Mouse (Mus musculus): ENCODE results near the gene Ankrd13b. TPM values are rescaled to one million over a fixed set of nuclear protein-coding genes. Genes with fewer than 3 reads are reported as not detected.

Gene Ankrd13b
- polyA plus RNA-seq, 1 experiment from 2014 or later, result 7.1 TPM

DNA sequence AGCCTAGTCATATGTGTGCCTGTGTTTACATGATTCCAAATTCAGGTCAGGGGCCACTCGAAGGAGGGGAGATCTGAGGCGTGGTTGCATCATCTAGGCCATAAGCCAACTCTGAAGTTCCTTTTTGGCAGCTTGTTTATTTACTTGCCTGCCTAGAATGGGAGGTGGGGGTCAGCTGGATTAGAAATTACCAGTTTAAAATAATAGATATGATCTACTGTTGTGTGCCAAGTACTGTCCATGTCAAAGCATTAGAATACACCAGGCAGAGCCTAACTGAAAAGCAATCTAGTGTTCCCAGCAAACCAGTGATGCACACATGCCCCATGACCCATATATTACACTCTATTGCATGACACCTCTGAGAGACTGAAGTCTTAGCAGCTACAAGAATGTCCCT lies 44.5 kb downstream of the Ankrd13b start:
- Histone ChIP-seq H3K27ac (0 out of 2 replicates have a peak overlapping the region, but pooled peaks have one; percentile 13), H3K27me3 (no peaks in the 10 kb centered on the region), H3K4me1 (peaks cover 31% of the 10 kb centered on the region), H3K4me3 (no peak overlapping the region), H3K36me3 (peaks cover 8% of the 10 kb centered on the region; the same call in 1 of the 2 replicates), H3K9ac (no peak overlapping the region), H3K4me2 (no peak overlapping the region), H3K9me3 (no peaks in the 10 kb centered on the region)
- peak; percentile 89 for ATAC-seq (ENCODE audit: borderline replicate concordance, extremely low read depth, low FRiP score, low TSS enrichment)
- WGBS, result 27% methylated on average over 2 of the region's 2 CpGs

DNA sequence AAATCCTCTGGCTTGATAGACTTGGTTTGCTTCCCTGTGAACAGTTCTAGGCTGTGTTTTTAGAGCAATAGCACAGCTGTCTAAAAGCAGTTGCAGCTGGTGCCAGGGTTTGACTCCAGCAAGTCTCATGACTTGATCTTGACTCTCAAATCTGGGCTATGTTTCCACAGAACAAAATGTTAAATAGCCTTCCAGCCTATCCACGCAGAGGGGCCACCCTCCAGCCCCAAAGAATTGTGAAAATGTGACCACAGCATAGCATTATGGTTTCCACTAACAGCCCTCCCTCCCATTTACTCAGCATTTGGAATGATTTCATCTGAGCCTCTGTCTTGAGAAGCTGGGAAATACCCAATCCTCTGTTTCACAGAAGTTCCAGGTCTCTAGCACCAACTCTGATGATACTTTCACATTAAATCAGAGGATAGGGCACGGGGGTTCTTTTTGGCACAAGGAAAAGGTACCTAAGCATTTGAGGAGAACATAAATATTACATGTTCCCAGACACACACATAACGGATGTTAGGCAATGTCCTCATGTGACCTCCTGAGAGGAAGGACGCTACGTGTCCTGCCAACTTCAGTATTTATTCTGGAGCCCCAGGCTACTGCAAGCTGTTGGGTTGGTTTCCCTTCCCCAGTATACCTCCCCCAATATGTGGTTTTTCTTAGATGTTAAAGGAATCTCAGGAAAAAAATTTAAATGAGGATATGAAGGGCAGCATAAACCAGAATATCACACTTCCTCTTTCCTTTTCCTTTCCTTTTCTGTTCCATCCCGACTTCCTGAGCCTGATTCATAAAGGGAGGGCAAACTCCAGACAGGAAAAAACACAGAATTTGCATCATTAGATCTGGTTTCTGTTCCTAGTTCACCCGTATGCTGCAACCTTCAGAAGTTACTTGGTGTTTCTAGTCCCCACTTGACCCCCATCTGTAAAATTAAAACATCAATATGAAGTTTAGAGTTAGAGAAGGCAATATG lies 47.0 kb downstream of the Ankrd13b start:
- H3K9me3 ChIP-seq, result no peaks in the 10 kb centered on the region
- no peaks in the 10 kb centered on the region for H3K27me3 ChIP-seq
- WGBS, result 45% methylated on average over 7 of the region's 7 CpGs
- H3K4me1 ChIP-seq, result peaks cover 31% of the 10 kb centered on the region
- peak; percentile 62 for ATAC-seq (ENCODE audit: borderline replicate concordance, extremely low read depth, low FRiP score, low TSS enrichment)
- H3K27ac ChIP-seq, result peak overlapping the region; percentile 82
- H3K4me3 ChIP-seq, result no peak overlapping the region
- 0 out of 2 replicates have a peak overlapping the region, but pooled peaks have one; percentile 9 for H3K4me2 ChIP-seq
- H3K36me3 ChIP-seq, result no peaks in the 10 kb centered on the region
- no peak overlapping the region for H3K9ac ChIP-seq

DNA sequence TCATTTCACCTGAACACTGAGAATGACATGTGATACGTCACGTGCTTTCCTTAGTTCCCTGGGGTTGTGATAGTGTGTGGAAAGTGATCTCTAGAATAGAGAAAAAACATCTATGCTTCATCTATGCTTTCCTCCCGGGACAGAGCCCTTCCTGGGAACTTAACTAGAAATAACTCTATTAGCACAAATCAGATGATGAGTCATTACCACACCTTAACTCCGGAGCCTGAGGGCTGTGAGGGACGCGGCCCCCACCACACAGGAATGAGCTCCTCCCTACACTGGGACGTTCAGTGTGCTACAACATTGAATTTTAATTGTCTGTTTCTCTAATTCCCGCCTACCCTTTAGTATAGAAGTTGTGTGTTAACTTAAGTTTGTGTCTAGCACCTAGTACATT lies 48.5 kb downstream of the Ankrd13b start:
- no peak overlapping the region for H3K27ac ChIP-seq
- no peaks in the 10 kb centered on the region for H3K36me3 ChIP-seq
- no peaks in the 10 kb centered on the region for H3K27me3 ChIP-seq
- ATAC-seq (ENCODE audit: borderline replicate concordance, extremely low read depth, low FRiP score, low TSS enrichment), result no peak
- no peak overlapping the region for H3K4me3 ChIP-seq
- no peaks in the 10 kb centered on the region for H3K9me3 ChIP-seq
- no peak overlapping the region for H3K4me2 ChIP-seq
- H3K9ac ChIP-seq, result no peak overlapping the region
- 83% methylated on average over 8 of the region's 8 CpGs for WGBS
- peaks cover 28% of the 10 kb centered on the region for H3K4me1 ChIP-seq

DNA sequence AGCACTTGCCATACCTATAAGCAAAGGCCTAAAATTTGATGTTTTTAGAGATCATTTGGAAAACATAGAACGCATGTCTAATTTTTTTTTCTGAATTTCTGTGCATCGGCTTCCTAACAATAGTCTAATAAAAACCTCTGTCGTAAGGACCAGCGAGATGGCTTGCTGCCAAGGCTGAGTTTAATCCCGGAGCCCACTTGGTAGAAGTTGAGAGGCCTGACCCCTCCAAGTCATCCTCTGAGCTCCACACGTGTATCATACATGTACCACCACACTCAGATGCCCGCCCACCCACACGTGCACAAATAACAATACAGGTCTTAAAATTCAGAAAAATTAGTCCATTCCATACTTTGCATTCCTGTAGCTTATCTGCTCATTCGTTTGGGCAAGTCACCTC lies 49.4 kb downstream of the Ankrd13b start:
- Histone ChIP-seq H3K27me3 (no peaks in the 10 kb centered on the region), H3K9me3 (no peaks in the 10 kb centered on the region), H3K36me3 (no peaks in the 10 kb centered on the region), H3K9ac (no peak overlapping the region), H3K27ac (no peak overlapping the region), H3K4me3 (no peak overlapping the region), H3K4me2 (no peak overlapping the region), H3K4me1 (peaks cover 28% of the 10 kb centered on the region)
- no peak for ATAC-seq (ENCODE audit: borderline replicate concordance, extremely low read depth, low FRiP score, low TSS enrichment)
- WGBS, result 74% methylated on average over 9 of the region's 9 CpGs

DNA sequence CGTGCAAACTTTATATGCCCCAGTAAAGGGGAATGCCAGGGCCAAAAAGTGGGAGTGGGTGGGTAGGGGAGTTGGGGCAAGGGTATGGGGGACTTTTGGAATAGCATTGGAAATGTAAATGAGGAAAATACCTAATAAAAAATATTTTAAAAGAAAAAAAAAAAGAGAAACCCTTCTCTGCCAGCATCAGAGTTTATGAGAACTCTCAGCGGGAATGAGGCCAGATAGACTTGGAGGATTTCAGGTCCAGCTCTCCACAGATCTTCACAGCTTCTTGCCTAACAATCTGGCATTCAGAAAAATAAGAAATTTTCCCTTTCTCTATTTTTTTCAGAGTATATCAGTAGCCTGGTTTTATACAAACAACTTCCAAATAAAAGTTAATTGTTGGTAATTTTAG lies 52.5 kb downstream of the Ankrd13b start:
- Histone ChIP-seq H3K9me3 (no peaks in the 10 kb centered on the region), H3K4me3 (no peak overlapping the region), H3K36me3 (no peaks in the 10 kb centered on the region), H3K27me3 (no peaks in the 10 kb centered on the region), H3K4me1 (peaks cover 4% of the 10 kb centered on the region; the same call in 1 of the 2 replicates), H3K27ac (no peak overlapping the region), H3K4me2 (no peak overlapping the region), H3K9ac (no peak overlapping the region)
- ATAC-seq (ENCODE audit: borderline replicate concordance, extremely low read depth, low FRiP score, low TSS enrichment), result no peak
- WGBS, result 87% methylated on average over 2 of the region's 2 CpGs

DNA sequence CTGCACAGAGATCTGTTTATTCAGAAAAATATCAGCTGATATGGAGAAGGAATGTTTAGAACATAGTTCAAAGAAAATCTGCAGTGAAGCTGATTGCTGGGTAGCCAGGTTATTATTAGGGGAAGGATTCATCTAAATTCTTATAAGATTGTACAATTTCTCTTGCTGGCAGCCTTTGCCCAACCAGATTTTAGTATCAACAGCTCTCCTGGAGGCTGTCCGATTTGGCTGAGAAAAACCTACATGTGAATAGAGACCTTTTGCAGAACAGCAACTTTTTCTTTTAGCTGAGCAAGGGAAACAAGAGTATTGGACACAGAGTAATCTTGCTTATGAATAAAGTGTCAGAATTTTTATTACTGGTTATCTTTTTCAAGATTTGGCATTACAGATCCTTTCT lies 61.0 kb downstream of the Ankrd13b start:
- peaks cover 13% of the 10 kb centered on the region for H3K36me3 ChIP-seq
- H3K27me3 ChIP-seq, result no peaks in the 10 kb centered on the region
- no peak for ATAC-seq (ENCODE audit: borderline replicate concordance, extremely low read depth, low FRiP score, low TSS enrichment)
- H3K27ac ChIP-seq, result no peak overlapping the region
- H3K4me3 ChIP-seq, result no peak overlapping the region
- no peak overlapping the region for H3K4me2 ChIP-seq
- H3K9ac ChIP-seq, result no peak overlapping the region
- no peaks in the 10 kb centered on the region for H3K9me3 ChIP-seq
- no peaks in the 10 kb centered on the region for H3K4me1 ChIP-seq
- WGBS, result 63% methylated on average over 1 of the region's 1 CpGs

DNA sequence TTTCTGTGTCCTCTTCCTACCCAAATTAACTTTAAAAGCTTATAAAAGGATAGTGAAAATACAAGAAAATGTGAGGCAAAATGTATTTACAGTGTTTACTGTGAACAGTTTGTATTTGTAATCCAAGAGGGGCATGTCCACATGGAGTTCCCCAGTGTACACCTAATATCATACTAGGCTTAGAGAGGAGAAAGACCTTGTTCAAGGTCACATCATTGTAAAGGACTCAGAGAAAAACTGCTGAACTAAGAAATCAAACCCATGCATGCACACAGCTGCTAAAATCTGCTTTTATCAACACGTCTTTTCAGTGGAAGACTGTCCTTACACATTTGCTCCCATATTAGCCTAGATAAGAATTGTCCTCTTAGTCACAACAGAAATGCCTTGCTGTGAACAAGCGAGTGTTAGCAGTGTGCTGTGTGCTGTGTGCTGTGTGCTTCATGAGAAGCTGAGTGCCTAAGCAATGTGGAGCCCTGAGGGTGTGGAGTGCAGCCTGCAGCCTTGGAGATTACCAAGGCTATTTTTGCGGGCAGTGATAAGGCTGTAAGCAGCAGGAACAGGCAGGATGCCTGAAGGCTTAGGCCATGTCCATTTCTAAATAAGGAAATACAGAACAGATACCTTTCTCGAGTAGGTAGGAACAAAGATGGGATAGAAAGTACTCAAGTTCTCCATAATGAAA lies 66.2 kb downstream of the Ankrd13b start:
- Histone ChIP-seq H3K9ac (no peak overlapping the region), H3K27me3 (no peaks in the 10 kb centered on the region), H3K4me1 (no peaks in the 10 kb centered on the region), H3K27ac (no peak overlapping the region), H3K4me2 (no peak overlapping the region), H3K4me3 (no peak overlapping the region), H3K9me3 (no peaks in the 10 kb centered on the region), H3K36me3 (peaks cover 26% of the 10 kb centered on the region)
- 71% methylated on average over 4 of the region's 4 CpGs for WGBS
- ATAC-seq (ENCODE audit: borderline replicate concordance, extremely low read depth, low FRiP score, low TSS enrichment), result no peak

Other genes starting within 250 kb of the Ankrd13b start
- 0.78 and 0.97 TPM in 2 replicates for gene Coro6, start 27.3 kb downstream of the Ankrd13b start, polyA plus RNA-seq (2015; fragmentation: Nextera tagmentation; extraction: Ambion mirVana)
- 9.5 and 9.8 TPM in 2 replicates for gene Git1, start 3.9 kb upstream of the Ankrd13b start, polyA plus RNA-seq (2015; fragmentation: Nextera tagmentation; extraction: Ambion mirVana)
- 3.8 and 4.0 TPM in 2 replicates for gene Abhd15, start 25.4 kb upstream of the Ankrd13b start, polyA plus RNA-seq (2015; fragmentation: Nextera tagmentation; extraction: Ambion mirVana)
- 42.7 and 43.1 TPM in 2 replicates for gene Trp53i13, start 26.3 kb upstream of the Ankrd13b start, polyA plus RNA-seq (2015; fragmentation: Nextera tagmentation; extraction: Ambion mirVana)
- gene Gm10392, start 29.5 kb upstream of the Ankrd13b start, polyA plus RNA-seq (2015; fragmentation: Nextera tagmentation; extraction: Ambion mirVana), result 0.10 and 0.11 TPM in 2 replicates
- 14.0 and 14.9 TPM in 2 replicates for gene Taok1, start 118.1 kb upstream of the Ankrd13b start, polyA plus RNA-seq (2015; fragmentation: Nextera tagmentation; extraction: Ambion mirVana)
- gene Nufip2, start 196.5 kb upstream of the Ankrd13b start, polyA plus RNA-seq (2015; fragmentation: Nextera tagmentation; extraction: Ambion mirVana), result 4.9 and 5.0 TPM in 2 replicates
- gene Cryba1, start 235.6 kb upstream of the Ankrd13b start, polyA plus RNA-seq (2015; fragmentation: Nextera tagmentation; extraction: Ambion mirVana), result not detected in 2 replicates

Data from lung, embryonic 15.5 days (tissue).